Mouse (Mus musculus) ES-E14 (cell line): Measurements from ENCODE around the gene Rab1a.

Source experiments
- MAFK ChIP-seq: IDR thresholded peaks from 2 replicates; pipeline ENCODE4 v1.6.1; 2014; ENCODE audit warnings: mild to moderate bottlenecking, low read depth, low read length, inconsistent platforms; ENCODE audit not compliant: insufficient read depth
- ZNF384 ChIP-seq: IDR thresholded peaks from 2 replicates; pipeline ENCODE4 v1.6.1; 2012; ENCODE audit warnings: low read depth, low read length, inconsistent platforms

DNA sequence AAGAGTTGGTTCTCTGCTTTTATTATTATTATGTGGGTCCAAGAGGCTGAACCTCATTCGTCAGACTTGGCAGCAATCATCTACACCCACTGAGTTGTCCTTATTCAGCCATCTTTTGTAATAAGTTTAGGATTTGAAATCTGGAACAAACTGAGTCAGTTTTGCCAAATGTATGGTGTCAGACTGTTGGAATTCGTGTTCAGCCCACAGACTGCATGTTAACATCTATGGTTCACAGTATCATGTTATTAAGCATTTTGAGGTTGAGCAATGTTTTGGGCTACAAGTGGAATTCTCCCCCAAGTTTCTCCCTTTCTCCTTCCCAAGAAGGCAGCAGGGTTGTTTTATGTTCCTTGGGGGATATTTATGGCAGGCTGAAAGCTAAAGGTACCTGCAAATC is 51.9 kb downstream of the Rab1a start:
- TF ChIP-seq ZNF384, result no peak
- TF ChIP-seq MAFK, result no peak
